Mouse (Mus musculus) erythroblast, embryonic 14.5 days (primary cell): Measurements from ENCODE around the gene Zc3h12b.

Experiments used
- GATA1 ChIP-seq: IDR thresholded peaks from 2 replicates; pipeline ENCODE4 v1.6.1; 2012; ENCODE audit warnings: low read length, inconsistent platforms, mixed read lengths
- TAL1 ChIP-seq: IDR thresholded peaks from 3 replicates; pipeline ENCODE4 v1.6.1; 2012; ENCODE audit warnings: low read length, inconsistent platforms, mixed read lengths

DNA sequence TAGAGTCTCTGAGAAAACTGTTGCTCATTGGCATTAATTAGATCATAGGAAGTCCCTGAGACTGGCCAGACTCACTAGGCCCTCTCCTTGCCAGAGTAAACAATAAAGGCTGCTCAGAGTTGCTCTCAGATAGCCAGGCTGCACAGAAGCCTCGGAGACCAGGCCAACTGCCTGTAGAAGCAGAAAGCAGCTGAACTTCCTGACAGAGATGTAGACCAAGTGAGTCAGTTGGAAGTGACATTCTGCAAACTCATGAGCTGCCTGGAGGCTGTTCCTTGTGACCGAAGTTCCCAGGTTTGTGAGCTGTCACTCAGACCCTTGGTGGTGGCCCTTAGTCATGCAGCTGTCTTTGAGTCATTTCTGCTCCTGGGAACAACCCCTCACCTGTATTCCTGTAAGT, 251.9 kb downstream of the Zc3h12b start:
- TF ChIP-seq TAL1 (no peak), GATA1 (no peak)
